Mouse (Mus musculus): ENCODE results near the gene Gm20388.
A peak's percentile ranks its signal among the peaks of the same experiment; 100 is the strongest.

The Gm20388 gene

GRCm38 (mm10) chr8:124260371-124260770, 4349.7 kb downstream of the Gm20388 start:
- DNase-seq (ENCODE audit: low spot score): no peak

GRCm38 (mm10) chr8:124263058-124263457, 4352.4 kb downstream of the Gm20388 start:
- DNase-seq (ENCODE audit: low spot score): no peak

GRCm38 (mm10) chr8:124264032-124264431, 4353.4 kb downstream of the Gm20388 start:
- DNase-seq (ENCODE audit: low spot score): no peak

GRCm38 (mm10) chr8:124264671-124265070, 4354.0 kb downstream of the Gm20388 start:
- no peak for DNase-seq (ENCODE audit: low spot score)

GRCm38 (mm10) chr8:124265130-124265529, 4354.5 kb downstream of the Gm20388 start:
- DNase-seq (ENCODE audit: low spot score): no peak

- DNase-seq (ENCODE audit: low spot score): no peak
These were observed 4355.2 kb downstream of the Gm20388 start for GRCm38 (mm10) chr8:124265798-124266197.

- DNase-seq (ENCODE audit: low spot score): no peak
These were observed 4356.6 kb downstream of the Gm20388 start for GRCm38 (mm10) chr8:124267206-124267605.

GRCm38 (mm10) chr8:124270504-124270903, 4359.9 kb downstream of the Gm20388 start:
- no peak for DNase-seq (ENCODE audit: low spot score)

GRCm38 (mm10) chr8:124270904-124271303, 4360.3 kb downstream of the Gm20388 start:
- DNase-seq (ENCODE audit: low spot score): no peak

GRCm38 (mm10) chr8:124271518-124271917, 4360.9 kb downstream of the Gm20388 start:
- DNase-seq (ENCODE audit: low spot score): no peak

GRCm38 (mm10) chr8:124272792-124273191, 4362.2 kb downstream of the Gm20388 start:
- DNase-seq (ENCODE audit: low spot score): no peak

GRCm38 (mm10) chr8:124273606-124274218, 4363.1 kb downstream of the Gm20388 start:
- no peak for DNase-seq (ENCODE audit: low spot score)

GRCm38 (mm10) chr8:124274441-124275120, 4363.9 kb downstream of the Gm20388 start:
- no peak for DNase-seq (ENCODE audit: low spot score)

GRCm38 (mm10) chr8:124275377-124276071, 4364.9 kb downstream of the Gm20388 start:
- no peak for DNase-seq (ENCODE audit: low spot score)

GRCm38 (mm10) chr8:124277951-124278910, 4367.6 kb downstream of the Gm20388 start:
- no peak for DNase-seq (ENCODE audit: low spot score)

- no peak for DNase-seq (ENCODE audit: low spot score)
These were observed 4368.5 kb downstream of the Gm20388 start for GRCm38 (mm10) chr8:124278956-124279689.

GRCm38 (mm10) chr8:124279690-124279985, 4369.0 kb downstream of the Gm20388 start:
- DNase-seq (ENCODE audit: low spot score): no peak

GRCm38 (mm10) chr8:124281700-124282541, 4371.3 kb downstream of the Gm20388 start:
- no peak for DNase-seq (ENCODE audit: low spot score)

- DNase-seq (ENCODE audit: low spot score): peak; percentile 15
These were observed 4372.4 kb downstream of the Gm20388 start for GRCm38 (mm10) chr8:124282878-124283630.

Data from retina, embryonic 14.5 days (tissue).